Mouse (Mus musculus) liver, adult 2 months (tissue): ENCODE measurements around the gene Gm49630. TPM values are rescaled to one million over a fixed set of nuclear protein-coding genes. Genes with fewer than 3 reads are reported as not detected.
"Not testable (repeated sequence)": the region's sequence is repeated elsewhere in the genome, so short reads cannot be mapped to it uniquely, and the experiment has no call there.

Experiments used
- DNase-seq: peaks from one replicate; pipeline ENCODE4 v3.0.0-alpha.2; 2011; ENCODE audit warnings: low read depth, low spot score; ENCODE audit errors: extremely low read depth
- H3K27ac ChIP-seq: fragments of 200-500 bp; replicated peaks from 2 replicates; pipeline ENCODE4 v1.5.1; 2012; ENCODE audit warnings: low read depth, mild to moderate bottlenecking, control low read depth, inconsistent platforms, low read length; ENCODE audit not compliant: insufficient read depth
- H3K27me3 ChIP-seq: fragments of 200-500 bp; 2 replicates; pipeline ENCODE4 v1.6.1; 2012; ENCODE audit warnings: mild to moderate bottlenecking, moderate library complexity, low read length, inconsistent platforms; ENCODE audit not compliant: control insufficient read depth, insufficient read depth
- H3K36me3 ChIP-seq: fragments of 200-500 bp; 2 replicates; pipeline ENCODE4 v1.6.1; 2012; ENCODE audit warnings: low read length, inconsistent platforms; ENCODE audit not compliant: control insufficient read depth, insufficient read depth
- H3K4me1 ChIP-seq: fragments of 200-500 bp; 2 replicates; pipeline ENCODE4 v1.6.1; 2011; ENCODE audit warnings: low read length; ENCODE audit not compliant: control insufficient read depth, insufficient read depth
- H3K4me3 ChIP-seq: fragments of 200-500 bp; 2 replicates; pipeline ENCODE4 v1.5.1; 2011; ENCODE audit warnings: low read depth, mild to moderate bottlenecking, control low read depth, low read length, moderate library complexity; ENCODE audit not compliant: insufficient read depth
- H3K79me2 ChIP-seq: fragments of 200-500 bp; 2 replicates; pipeline ENCODE4 v1.6.1; 2012; ENCODE audit warnings: inconsistent platforms, mild to moderate bottlenecking, low read length, moderate library complexity; ENCODE audit not compliant: control insufficient read depth, insufficient read depth
- H3K9ac ChIP-seq: fragments of 200-500 bp; 2 replicates; pipeline ENCODE4 v1.6.1; 2012; ENCODE audit warnings: low read depth, mild to moderate bottlenecking, control low read depth, inconsistent platforms, low read length
- CTCF ChIP-seq: fragments of 200-500 bp; IDR thresholded peaks from 2 replicates; pipeline ENCODE4 v1.5.1; 2011; ENCODE audit warnings: low read depth, low read length, control low read depth
- WGBS: fragments of 180-500 bp; shearing (Covaris S2); methylation state at CpG from one replicate; pipeline ENCODE4 v1.1.7; 2018; 5-methylcytosine and 5-hydroxymethylcytosine counted together
- polyA plus RNA-seq: library from polyadenylated mRNA; depleted of rRNA; stranded (reverse); fragments of >200 nt; gene quantifications from 2 replicates; pipeline ENCODE4 v1.2.3, GENCODE M21; 2012; rRNA removed
- total RNA-seq: library from RNA; depleted of rRNA; stranded (reverse); fragments of >200 nt; gene quantifications from 2 replicates; pipeline ENCODE4 v1.2.3, GENCODE M21; 2014; rRNA removed

The Gm49630 gene
- total RNA-seq (not detected in 2 replicates), polyA plus RNA-seq (not detected in 2 replicates)

GRCm38 (mm10) chr17:7371879-7372278 lies at the start of gene Gm49630:
TSS of gene Gm49630 (minus strand) at chr17:7371979.
- not testable (repeated sequence) for H3K9ac ChIP-seq, DNase-seq, H3K27ac ChIP-seq, H3K27me3 ChIP-seq, H3K4me1 ChIP-seq, H3K36me3 ChIP-seq, H3K79me2 ChIP-seq, H3K4me3 ChIP-seq
- WGBS: 87% methylated on average over 4 of the region's 5 CpGs

GRCm38 (mm10) chr17:7420191-7420973 lies 48.6 kb upstream of the Gm49630 start:
- not testable (repeated sequence) for H3K9ac ChIP-seq, H3K27ac ChIP-seq, H3K27me3 ChIP-seq, H3K36me3 ChIP-seq, H3K79me2 ChIP-seq, H3K4me1 ChIP-seq, DNase-seq, H3K4me3 ChIP-seq
- WGBS: 28% methylated on average over 3 of the region's 3 CpGs
- 0 out of 2 replicates have a peak, but pooled peaks have one; percentile 8 for TF ChIP-seq CTCF

GRCm38 (mm10) chr17:7414601-7415310 lies 43.0 kb upstream of the Gm49630 start:
- H3K79me2 ChIP-seq, DNase-seq, H3K27ac ChIP-seq, H3K4me1 ChIP-seq, H3K27me3 ChIP-seq, H3K36me3 ChIP-seq, H3K9ac ChIP-seq, H3K4me3 ChIP-seq: not testable (repeated sequence)
- WGBS: 89% methylated on average over 7 of the region's 9 CpGs

DNA sequence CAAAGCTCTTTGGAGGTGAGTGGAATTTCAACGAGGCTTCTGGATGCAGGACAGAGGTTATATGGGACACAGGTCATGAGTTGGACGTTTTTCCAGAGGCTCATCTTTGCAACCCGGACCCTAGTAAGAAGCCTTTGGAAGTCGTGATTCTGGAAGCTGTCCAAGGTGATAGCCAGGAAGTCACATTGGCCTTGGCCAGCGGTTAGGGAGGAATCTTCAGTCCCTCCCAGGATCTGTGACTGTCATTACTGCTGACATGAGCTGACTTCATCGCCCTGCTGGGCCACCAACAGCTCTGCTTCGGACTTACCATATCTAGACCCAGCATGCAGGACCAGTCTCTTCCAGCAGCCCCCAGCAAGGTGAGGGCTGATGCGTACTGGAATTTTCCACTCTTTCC lies 41.6 kb upstream of the Gm49630 start:
- not testable (repeated sequence) for H3K4me3 ChIP-seq, H3K27me3 ChIP-seq, H3K9ac ChIP-seq, H3K27ac ChIP-seq, DNase-seq, H3K4me1 ChIP-seq, H3K79me2 ChIP-seq, H3K36me3 ChIP-seq
- WGBS: 54% methylated on average over 8 of the region's 8 CpGs

DNA sequence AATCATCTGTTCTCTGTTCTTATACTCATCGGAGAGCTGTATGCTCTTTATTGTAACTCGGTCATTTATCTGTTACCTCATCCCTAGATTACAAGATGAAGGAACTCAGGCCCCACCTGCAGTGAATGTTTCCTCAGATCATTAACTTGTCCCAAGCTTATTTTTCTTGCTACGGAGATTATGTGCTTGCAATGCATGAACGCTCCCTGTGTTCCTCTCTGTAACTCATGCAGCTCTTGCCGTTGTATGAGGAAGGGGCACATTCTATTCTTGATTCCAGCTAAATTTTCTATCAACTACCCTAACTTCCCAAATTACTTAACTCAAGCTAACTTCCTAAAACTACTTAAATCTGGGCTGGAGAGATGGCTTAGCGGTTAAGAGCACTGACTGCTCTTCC lies 28.0 kb upstream of the Gm49630 start:
- H3K4me1 ChIP-seq, H3K79me2 ChIP-seq, H3K36me3 ChIP-seq, H3K27me3 ChIP-seq, DNase-seq, H3K4me3 ChIP-seq, H3K27ac ChIP-seq, H3K9ac ChIP-seq: not testable (repeated sequence)
- WGBS: 89% methylated on average over 6 of the region's 6 CpGs

DNA sequence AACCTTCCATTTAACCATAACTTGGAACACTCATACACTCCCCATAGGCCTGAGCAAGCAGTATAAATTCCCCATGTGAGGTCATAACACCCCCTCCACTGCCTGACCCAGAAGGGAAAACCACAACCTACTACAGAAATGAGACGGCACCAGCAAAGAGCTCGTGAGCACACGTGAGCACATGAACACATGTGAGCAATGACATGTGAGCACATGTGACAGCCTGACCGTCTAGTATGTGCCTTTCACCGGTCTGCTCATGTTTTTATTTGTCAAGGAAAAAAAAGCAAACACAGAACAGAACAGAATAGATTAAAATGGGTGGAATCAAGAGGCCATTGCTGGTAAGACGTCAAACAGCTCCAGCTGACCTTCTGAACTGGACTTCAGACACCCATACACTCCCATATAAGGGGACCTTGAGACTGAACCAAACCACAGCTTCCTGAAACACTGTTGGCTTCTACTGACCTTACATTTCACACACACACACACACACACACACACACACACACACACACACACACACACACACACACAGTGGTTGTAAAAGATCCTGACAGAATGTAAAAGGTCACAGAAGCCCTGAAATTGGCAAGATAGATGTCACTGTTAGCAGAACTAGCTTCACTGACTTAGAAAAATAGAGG lies 26.5 kb upstream of the Gm49630 start:
- not testable (repeated sequence) for H3K36me3 ChIP-seq, H3K27ac ChIP-seq, H3K4me3 ChIP-seq, H3K4me1 ChIP-seq, H3K9ac ChIP-seq, H3K27me3 ChIP-seq, H3K79me2 ChIP-seq
- DNase-seq: peak; percentile 35
- 51% methylated on average over 6 of the region's 6 CpGs for WGBS

DNA sequence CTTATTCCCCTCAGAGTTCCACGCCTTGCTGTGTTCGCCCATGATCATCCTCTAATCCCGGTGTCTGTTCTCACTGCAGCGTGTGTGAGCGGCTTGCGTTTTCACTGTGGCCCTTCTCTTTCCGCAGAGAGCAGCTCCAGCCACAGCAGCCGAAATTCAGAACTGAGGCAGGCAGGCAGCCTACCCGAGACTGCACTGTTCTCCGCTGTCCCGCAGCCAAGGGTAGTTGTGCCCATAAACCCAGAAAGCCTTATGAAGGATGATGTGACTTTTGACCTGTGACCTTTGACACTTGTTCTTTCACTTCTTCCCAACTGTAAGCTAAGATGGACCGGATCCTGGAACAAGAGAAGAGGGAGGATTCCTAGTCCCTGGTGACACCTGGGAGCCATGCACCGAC lies 25.3 kb upstream of the Gm49630 start:
- H3K79me2 ChIP-seq, H3K4me3 ChIP-seq, H3K36me3 ChIP-seq, H3K27ac ChIP-seq, H3K27me3 ChIP-seq, H3K4me1 ChIP-seq, H3K9ac ChIP-seq: not testable (repeated sequence)
- WGBS: 89% methylated on average over 13 of the region's 13 CpGs
- peak; percentile 36 for DNase-seq

- H3K36me3 ChIP-seq, H3K79me2 ChIP-seq, H3K4me1 ChIP-seq, H3K9ac ChIP-seq, H3K27ac ChIP-seq, DNase-seq, H3K4me3 ChIP-seq, H3K27me3 ChIP-seq: not testable (repeated sequence)
- no CpG with 5 or more reads among the region's 2 CpGs for WGBS
These were observed 24.5 kb upstream of the Gm49630 start for GRCm38 (mm10) chr17:7396288-7396687.

- 89% methylated on average over 8 of the region's 8 CpGs for WGBS
- H3K9ac ChIP-seq, H3K27me3 ChIP-seq, DNase-seq, H3K36me3 ChIP-seq, H3K4me1 ChIP-seq, H3K79me2 ChIP-seq, H3K4me3 ChIP-seq, H3K27ac ChIP-seq: not testable (repeated sequence)
These were observed 23.9 kb upstream of the Gm49630 start for GRCm38 (mm10) chr17:7395671-7396070.
